Mouse (Mus musculus): ENCODE data around the gene Zfp131. TPM values are rescaled to one million over a fixed set of nuclear protein-coding genes. Genes with fewer than 3 reads are reported as not detected.

Gene Zfp131
- total RNA-seq, 1 experiment, result 31.0 TPM

DNA sequence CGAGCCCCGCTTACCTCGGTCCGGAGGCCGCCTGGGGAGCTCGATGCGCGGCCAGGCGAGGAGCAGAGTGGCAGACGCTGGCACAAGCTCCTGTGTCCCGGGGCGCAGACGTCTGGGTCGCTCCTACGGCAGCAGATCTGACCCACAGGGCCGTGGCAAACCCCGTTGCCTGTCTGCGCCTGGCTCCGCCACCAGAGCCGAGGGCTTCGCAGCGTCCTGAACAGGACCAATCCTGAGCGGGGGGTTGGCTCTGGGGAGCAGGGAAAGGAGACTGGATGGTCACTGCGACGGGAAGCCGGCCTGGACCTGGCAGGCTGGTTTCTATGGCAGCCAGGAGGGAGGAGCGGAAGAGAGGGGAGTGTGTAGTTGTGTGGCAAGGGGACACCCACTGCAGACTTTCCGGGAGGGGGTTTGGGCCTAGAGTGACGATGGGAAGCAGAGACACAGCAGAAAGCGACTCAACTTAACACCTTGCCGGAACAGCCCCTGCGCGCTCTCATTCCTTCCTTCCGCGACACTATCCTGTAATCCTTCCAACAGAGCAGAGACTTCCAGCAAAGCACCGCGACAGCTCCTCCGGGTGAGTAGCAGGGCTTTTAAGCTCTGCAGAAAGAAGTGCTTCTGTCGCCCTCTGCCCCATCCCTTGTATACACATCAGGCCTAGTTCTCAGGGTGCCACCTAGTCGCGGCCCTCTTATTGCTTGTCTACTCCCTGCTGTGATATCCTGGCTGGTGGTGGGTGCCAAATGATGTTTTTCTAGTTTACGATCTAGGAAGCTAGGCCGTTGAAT is 34.8 kb downstream of the Zfp131 start, which contains the start of gene Nim1k:
Gene Nim1k (minus strand): TSS at position 202 of the 791 bp plus-strand sequence.
- in situ Hi-C loops (cut with MboI; ENCODE audit: low sequenced_read_pairs in 2 of 2, unreplicated experiment in 2 of 2), result no loop called here
- Histone ChIP-seq H3K27ac (ENCODE audit: insufficient read depth, low read depth, low read length, poor library complexity, severe bottlenecking) (no peak within 1 kb of the TSS), H3K9ac (ENCODE audit: insufficient read depth, low read depth, low read length, poor library complexity, severe bottlenecking) (peak within 1 kb of the TSS; percentile 31), H3K4me3 (ENCODE audit: insufficient read depth in 1 of 2, low read depth in 1 of 2, low read length in 2 of 2, poor library complexity in 1 of 2, severe bottlenecking in 1 of 2) (peak within 1 kb of the TSS; percentile 64 to 67), H3K36me3 (ENCODE audit: control insufficient read depth, insufficient read depth, low read length, poor library complexity, severe bottlenecking) (no peaks in the 10 kb centered on the region), H3K4me1 (ENCODE audit: control insufficient read depth in 2 of 2, insufficient read depth in 2 of 2, low read length in 2 of 2, poor library complexity in 1 of 2) (peaks cover 0 to 3% of the 10 kb centered on the region in 2 experiments; a peak in 1 of 4 replicates), H3K9me3 (ENCODE audit: control insufficient read depth, insufficient read depth, low read depth, low read length) (no peaks in the 10 kb centered on the region)
- no peak for TF ChIP-seq ZC3H11A (IDR thresholded peaks at IDR 0.05; ENCODE audit: borderline replicate concordance, low read depth, low read length)
- DNase-seq (ENCODE audit: low read depth, low spot score), result no peak

DNA sequence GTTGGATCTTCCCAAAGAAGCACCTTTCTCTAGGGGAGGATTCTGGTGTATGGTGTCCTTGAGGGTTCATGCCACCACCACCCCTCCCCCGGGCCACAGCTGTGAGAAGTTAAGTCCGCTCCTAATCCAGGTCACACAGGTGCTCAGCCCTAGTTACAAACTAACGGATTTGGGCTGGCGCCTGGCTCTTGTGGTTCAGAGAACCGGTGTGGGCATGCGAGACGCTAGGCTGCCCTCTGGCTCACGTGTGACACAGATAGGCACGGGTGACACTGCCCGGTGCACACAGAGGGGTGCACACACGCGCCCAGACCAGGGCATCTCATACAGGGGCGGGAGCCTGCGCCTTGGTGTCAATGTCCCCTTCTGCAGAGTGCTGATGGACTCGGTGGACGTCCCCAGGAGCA is 35.5 kb downstream of the Zfp131 start:
- in situ Hi-C loops (cut with MboI; ENCODE audit: low sequenced_read_pairs in 2 of 2, unreplicated experiment in 2 of 2), result no loop called here

DNA sequence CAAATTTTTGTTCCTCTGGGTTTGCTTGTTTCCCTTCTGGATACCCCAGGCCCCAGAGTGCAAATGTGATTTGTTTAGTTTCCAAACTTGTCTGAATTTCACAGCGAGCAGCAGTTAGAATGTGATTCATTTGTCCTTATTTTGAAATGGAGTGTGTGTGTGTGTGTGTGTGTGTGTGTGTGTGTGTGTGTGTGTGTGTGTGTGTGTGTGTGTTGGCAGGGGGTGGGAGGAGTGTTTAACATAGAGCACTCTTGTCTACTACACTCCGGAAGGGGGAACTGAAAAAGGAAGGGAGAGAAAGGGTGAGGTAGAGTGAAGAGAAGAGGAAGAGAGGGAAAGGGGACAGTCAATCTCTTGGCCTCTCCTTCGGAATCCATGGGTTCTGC is 36.1 kb downstream of the Zfp131 start:
- in situ Hi-C loops (cut with MboI; ENCODE audit: low sequenced_read_pairs in 2 of 2, unreplicated experiment in 2 of 2), result no loop called here
- Histone ChIP-seq H3K9me3 (ENCODE audit: control insufficient read depth, insufficient read depth, low read depth, low read length) (no peaks in the 10 kb centered on the region), H3K9ac (ENCODE audit: insufficient read depth, low read depth, low read length, poor library complexity, severe bottlenecking) (no peak overlapping the region), H3K27ac (ENCODE audit: insufficient read depth, low read depth, low read length, poor library complexity, severe bottlenecking) (no peak overlapping the region), H3K36me3 (ENCODE audit: control insufficient read depth, insufficient read depth, low read length, poor library complexity, severe bottlenecking) (no peaks in the 10 kb centered on the region), H3K4me1 (ENCODE audit: control insufficient read depth in 2 of 2, insufficient read depth in 2 of 2, low read length in 2 of 2, poor library complexity in 1 of 2) (peaks cover 0 to 3% of the 10 kb centered on the region in 2 experiments; a peak in 1 of 4 replicates), H3K4me3 (ENCODE audit: insufficient read depth in 1 of 2, low read depth in 1 of 2, low read length in 2 of 2, poor library complexity in 1 of 2, severe bottlenecking in 1 of 2) (peak overlapping the region; percentile 64 to 67; a peak in 3 of 4 replicates)
- no peak for TF ChIP-seq HCFC1 (IDR thresholded peaks at IDR 0.05; ENCODE audit: borderline replicate concordance, insufficient read depth, low read length)
- TF ChIP-seq MAFK (IDR thresholded peaks at IDR 0.05; ENCODE audit: insufficient read depth, low read depth, low read length), result no peak
- no peak for TF ChIP-seq ZC3H11A (IDR thresholded peaks at IDR 0.05; ENCODE audit: borderline replicate concordance, low read depth, low read length)
- no peak for TF ChIP-seq ZNF384 (IDR thresholded peaks at IDR 0.05; ENCODE audit: low read depth, low read length)
- TF ChIP-seq CHD2 (IDR thresholded peaks at IDR 0.05; ENCODE audit: low read depth, low read length), result no peak
- no peak for DNase-seq (ENCODE audit: low read depth, low spot score)

More for the DNA sequence above, 35.5 kb downstream of the Zfp131 start:
- DNase-seq (ENCODE audit: low read depth, low spot score), result peak; percentile 40
- no peaks in the 10 kb centered on the region for H3K9me3 ChIP-seq (ENCODE audit: control insufficient read depth, insufficient read depth, low read depth, low read length)
- no peak for TF ChIP-seq CHD2 (IDR thresholded peaks at IDR 0.05; ENCODE audit: low read depth, low read length)
- no peak for TF ChIP-seq ZNF384 (IDR thresholded peaks at IDR 0.05; ENCODE audit: low read depth, low read length)
- TF ChIP-seq HCFC1 (IDR thresholded peaks at IDR 0.05; ENCODE audit: borderline replicate concordance, insufficient read depth, low read length), result no peak
- TF ChIP-seq ZC3H11A (IDR thresholded peaks at IDR 0.05; ENCODE audit: borderline replicate concordance, low read depth, low read length), result no peak
- no peak for TF ChIP-seq MAFK (IDR thresholded peaks at IDR 0.05; ENCODE audit: insufficient read depth, low read depth, low read length)
- no peak overlapping the region for H3K27ac ChIP-seq (ENCODE audit: insufficient read depth, low read depth, low read length, poor library complexity, severe bottlenecking)
- peak overlapping the region; percentile 64 to 67 for H3K4me3 ChIP-seq (ENCODE audit: insufficient read depth in 1 of 2, low read depth in 1 of 2, low read length in 2 of 2, poor library complexity in 1 of 2, severe bottlenecking in 1 of 2)
- peak overlapping the region; percentile 21 for H3K9ac ChIP-seq (ENCODE audit: insufficient read depth, low read depth, low read length, poor library complexity, severe bottlenecking)
- H3K36me3 ChIP-seq (ENCODE audit: control insufficient read depth, insufficient read depth, low read length, poor library complexity, severe bottlenecking), result no peaks in the 10 kb centered on the region
- peaks cover 0 to 3% of the 10 kb centered on the region in 2 experiments; a peak in 1 of 4 replicates for H3K4me1 ChIP-seq (ENCODE audit: control insufficient read depth in 2 of 2, insufficient read depth in 2 of 2, low read length in 2 of 2, poor library complexity in 1 of 2)

GRCm38 (mm10) chr13:119753859-119754634 is 36.6 kb downstream of the Zfp131 start:
- in situ Hi-C loops (cut with MboI; ENCODE audit: low sequenced_read_pairs in 2 of 2, unreplicated experiment in 2 of 2), result no loop called here
- Histone ChIP-seq H3K9me3 (ENCODE audit: control insufficient read depth, insufficient read depth, low read depth, low read length) (no peaks in the 10 kb centered on the region), H3K9ac (ENCODE audit: insufficient read depth, low read depth, low read length, poor library complexity, severe bottlenecking) (no peak overlapping the region), H3K4me3 (ENCODE audit: insufficient read depth in 1 of 2, low read depth in 1 of 2, low read length in 2 of 2, poor library complexity in 1 of 2, severe bottlenecking in 1 of 2) (no peak overlapping the region), H3K36me3 (ENCODE audit: control insufficient read depth, insufficient read depth, low read length, poor library complexity, severe bottlenecking) (no peaks in the 10 kb centered on the region), H3K4me1 (ENCODE audit: control insufficient read depth in 2 of 2, insufficient read depth in 2 of 2, low read length in 2 of 2, poor library complexity in 1 of 2) (peaks cover 0 to 3% of the 10 kb centered on the region in 2 experiments; a peak in 1 of 4 replicates), H3K27ac (ENCODE audit: insufficient read depth, low read depth, low read length, poor library complexity, severe bottlenecking) (no peak overlapping the region)
- DNase-seq (ENCODE audit: low read depth, low spot score), result no peak
- no peak for TF ChIP-seq HCFC1 (IDR thresholded peaks at IDR 0.05; ENCODE audit: borderline replicate concordance, insufficient read depth, low read length)
- no peak for TF ChIP-seq MAFK (IDR thresholded peaks at IDR 0.05; ENCODE audit: insufficient read depth, low read depth, low read length)
- TF ChIP-seq ZNF384 (IDR thresholded peaks at IDR 0.05; ENCODE audit: low read depth, low read length), result no peak
- no peak for TF ChIP-seq ZC3H11A (IDR thresholded peaks at IDR 0.05; ENCODE audit: borderline replicate concordance, low read depth, low read length)
- TF ChIP-seq CHD2 (IDR thresholded peaks at IDR 0.05; ENCODE audit: low read depth, low read length), result no peak
